ENCODE assay signal across 19 mouse cellular contexts in the genomic region with DNA sequence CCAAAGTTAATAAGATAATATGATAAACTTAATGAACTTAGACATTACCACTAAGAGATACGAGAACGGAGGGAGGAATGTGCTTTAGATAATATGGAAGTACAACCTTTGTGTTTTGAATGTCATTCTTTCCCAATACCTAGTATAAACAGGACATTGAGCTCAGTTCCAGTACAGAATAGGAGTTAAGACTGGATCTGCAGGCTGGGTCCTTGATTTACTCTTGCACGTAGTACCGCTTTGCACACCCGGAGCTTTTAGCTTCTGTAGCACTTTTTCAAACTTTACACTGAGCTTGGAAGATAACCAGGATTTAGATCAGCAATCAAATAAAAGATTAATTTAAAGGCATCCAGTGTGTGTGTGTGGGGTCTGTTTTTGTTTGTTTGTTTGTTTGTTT.
DNase-seq lines count a peak whose midpoint lies in the region; ATAC-seq and TF ChIP-seq lines count a peak whose summit lies in the region.
"Had no signal": no experiment of that assay in that cellular context is flagged by ENCODE, and none has a peak within 500 bp of the region (broad histone marks: within the 10 kb centered on the region; RNA-seq: fewer than 3 reads in every experiment).

No protein-coding gene starts in this region.

- ATAC-seq in liver, embryonic 12.5 days = no peak
- peak; percentile 65 for ATAC-seq in liver, embryonic 16.5 days (ENCODE audit: low read depth)
- no peak for ATAC-seq in liver, embryonic 11.5 days (replicated peaks; ENCODE audit: low FRiP score)
- peak; percentile 59 for ATAC-seq in liver, postnatal 0 days
- ATAC-seq in midbrain, embryonic 15.5 days (replicated peaks) = no peak
- ATAC-seq: activated CD4-positive, CD25-positive, alpha-beta regulatory T cell, adult 4 months; forebrain, embryonic 13.5 days; forebrain, embryonic 15.5 days had no signal

- no peaks in the 10 kb centered on the region for H3K36me3 ChIP-seq in liver, adult 2 months (ENCODE audit: control insufficient read depth, insufficient read depth, low read length)
- no peaks in the 10 kb centered on the region for H3K36me3 ChIP-seq in liver, embryonic 12.5 days
- no peaks in the 10 kb centered on the region for H3K36me3 ChIP-seq in liver, embryonic 16.5 days (ENCODE audit: control insufficient read depth, insufficient read depth)
- H3K36me3 ChIP-seq in liver, embryonic 11.5 days (ENCODE audit: control insufficient read depth, insufficient read depth, low read length) = no peaks in the 10 kb centered on the region
- H3K36me3 ChIP-seq in liver, postnatal 0 days (replicated peaks; ENCODE audit: insufficient read depth, low read length) = no peaks in the 10 kb centered on the region
- no peaks in the 10 kb centered on the region for H3K36me3 ChIP-seq in midbrain, embryonic 15.5 days (replicated peaks)
- H3K36me3 ChIP-seq: embryonic facial prominence, embryonic 12.5 days; forebrain, embryonic 15.5 days had no signal

- no peak for TF ChIP-seq CTCF in liver, adult 2 months (IDR thresholded peaks at IDR 0.05; ENCODE audit: low read depth, low read length)
- no peak for TF ChIP-seq CTCF in liver, postnatal 0 days (IDR thresholded peaks at IDR 0.05; ENCODE audit: low read depth)

- H3K27ac ChIP-seq in liver, adult 2 months (replicated peaks; ENCODE audit: insufficient read depth, low read depth, low read length) = no peak overlapping the region; the same call in 1 of the 2 replicates
- no peak overlapping the region for H3K27ac ChIP-seq in liver, embryonic 12.5 days
- no peak overlapping the region for H3K27ac ChIP-seq in liver, embryonic 16.5 days (ENCODE audit: low read length)
- no peak overlapping the region for H3K27ac ChIP-seq in liver, embryonic 11.5 days (ENCODE audit: low read depth, low read length)
- H3K27ac ChIP-seq in liver, postnatal 0 days (ENCODE audit: low read depth) = no peak overlapping the region
- no peak overlapping the region for H3K27ac ChIP-seq in midbrain, embryonic 15.5 days
- H3K27ac ChIP-seq: embryonic facial prominence, embryonic 10.5 days; embryonic facial prominence, embryonic 12.5 days; forebrain, embryonic 13.5 days; forebrain, embryonic 15.5 days had no signal

- no peak overlapping the region for H3K4me2 ChIP-seq in liver, embryonic 12.5 days
- H3K4me2 ChIP-seq in liver, embryonic 16.5 days (ENCODE audit: low read depth, low read length) = 0 out of 2 replicates have a peak overlapping the region, but pooled peaks have one; percentile 17
- no peak overlapping the region for H3K4me2 ChIP-seq in liver, embryonic 11.5 days
- H3K4me2 ChIP-seq in liver, postnatal 0 days (ENCODE audit: low read depth, low read length) = peak overlapping the region; percentile 48
- no peak overlapping the region for H3K4me2 ChIP-seq in midbrain, embryonic 15.5 days
- H3K4me2 ChIP-seq: embryonic facial prominence, embryonic 12.5 days; forebrain, embryonic 13.5 days; forebrain, embryonic 15.5 days had no signal

- no peak overlapping the region for H3K9ac ChIP-seq in liver, adult 2 months (ENCODE audit: low read depth, low read length)
- H3K9ac ChIP-seq in liver, embryonic 12.5 days = no peak overlapping the region
- H3K9ac ChIP-seq in liver, embryonic 16.5 days (ENCODE audit: low read depth, low read length) = no peak overlapping the region
- H3K9ac ChIP-seq in liver, embryonic 11.5 days (ENCODE audit: low read depth, low read length) = no peak overlapping the region
- H3K9ac ChIP-seq in liver, postnatal 0 days (replicated peaks) = no peak overlapping the region
- no peak overlapping the region for H3K9ac ChIP-seq in midbrain, embryonic 15.5 days
- H3K9ac ChIP-seq: embryonic facial prominence, embryonic 12.5 days; forebrain, embryonic 13.5 days; forebrain, embryonic 15.5 days had no signal

- WGBS in liver, adult 2 months = 21% methylated on average over 5 of the region's 5 CpGs
- 82% methylated on average over 5 of the region's 5 CpGs for WGBS in liver, embryonic 12.5 days (ENCODE audit: insufficient replicate concordance)
- 73% methylated on average over 5 of the region's 5 CpGs for WGBS in liver, embryonic 16.5 days (ENCODE audit: insufficient replicate concordance)
- 87% methylated on average over 5 of the region's 5 CpGs for WGBS in liver, embryonic 11.5 days
- 52% methylated on average over 5 of the region's 5 CpGs for WGBS in liver, postnatal 0 days (ENCODE audit: insufficient replicate concordance)
- WGBS in midbrain, embryonic 15.5 days = 87% methylated on average over 5 of the region's 5 CpGs

- peaks cover 10% of the 10 kb centered on the region; the same call in 1 of the 2 replicates for H3K4me1 ChIP-seq in liver, adult 2 months (ENCODE audit: control insufficient read depth, insufficient read depth, low read length)
- H3K4me1 ChIP-seq in liver, embryonic 12.5 days = no peaks in the 10 kb centered on the region
- H3K4me1 ChIP-seq in liver, embryonic 16.5 days (ENCODE audit: control insufficient read depth, low read depth, low read length) = no peaks in the 10 kb centered on the region
- no peaks in the 10 kb centered on the region for H3K4me1 ChIP-seq in liver, embryonic 11.5 days (replicated peaks; ENCODE audit: control insufficient read depth, insufficient read depth, low read length)
- no peaks in the 10 kb centered on the region for H3K4me1 ChIP-seq in liver, postnatal 0 days (ENCODE audit: insufficient read depth)
- H3K4me1 ChIP-seq in midbrain, embryonic 15.5 days = peaks cover 9% of the 10 kb centered on the region
- H3K4me1 ChIP-seq: embryonic facial prominence, embryonic 12.5 days; forebrain, embryonic 15.5 days had no signal

- no peaks in the 10 kb centered on the region; the same call in 1 of the 2 replicates for H3K79me2 ChIP-seq in liver, adult 2 months (ENCODE audit: control insufficient read depth, insufficient read depth, low read length)

- TF ChIP-seq EP300 in liver, postnatal 0 days (IDR thresholded peaks at IDR 0.05; ENCODE audit: low read depth) = no peak

- peak overlapping the region; percentile 30; the same call in 1 of the 2 replicates for H3K4me3 ChIP-seq in liver, adult 2 months (ENCODE audit: insufficient read depth, low read depth, low read length)
- no peak overlapping the region for H3K4me3 ChIP-seq in liver, embryonic 12.5 days
- no peak overlapping the region for H3K4me3 ChIP-seq in liver, embryonic 16.5 days (ENCODE audit: low read depth, low read length)
- H3K4me3 ChIP-seq in liver, embryonic 11.5 days (ENCODE audit: low read depth, low read length) = no peak overlapping the region
- no peak overlapping the region for H3K4me3 ChIP-seq in liver, postnatal 0 days (ENCODE audit: low read depth, low read length)
- H3K4me3 ChIP-seq in midbrain, embryonic 15.5 days = no peak overlapping the region
- H3K4me3 ChIP-seq: embryonic facial prominence, embryonic 10.5 days; embryonic facial prominence, embryonic 12.5 days; forebrain, embryonic 13.5 days; forebrain, embryonic 15.5 days had no signal

- no peak for TF ChIP-seq POLR2A in liver, adult 2 months (IDR thresholded peaks at IDR 0.05; ENCODE audit: extremely low read depth, insufficient read depth, low read length)

- H3K27me3 ChIP-seq in liver, adult 2 months (ENCODE audit: control insufficient read depth, insufficient read depth, low read length) = no peaks in the 10 kb centered on the region
- no peaks in the 10 kb centered on the region for H3K27me3 ChIP-seq in liver, embryonic 12.5 days (replicated peaks)
- no peaks in the 10 kb centered on the region for H3K27me3 ChIP-seq in liver, embryonic 16.5 days (ENCODE audit: control insufficient read depth, insufficient read depth, low read depth, low read length)
- H3K27me3 ChIP-seq in liver, embryonic 11.5 days (replicated peaks; ENCODE audit: control insufficient read depth, insufficient read depth, low read length) = no peaks in the 10 kb centered on the region
- no peaks in the 10 kb centered on the region for H3K27me3 ChIP-seq in liver, postnatal 0 days (ENCODE audit: insufficient read depth, low read length)
- H3K27me3 ChIP-seq in midbrain, embryonic 15.5 days (replicated peaks) = no peaks in the 10 kb centered on the region
- H3K27me3 ChIP-seq: embryonic facial prominence, embryonic 12.5 days; forebrain, embryonic 13.5 days; forebrain, embryonic 15.5 days had no signal

- DNase-seq in liver, adult 2 months (ENCODE audit: extremely low read depth, low read depth, low spot score) = peak; percentile 71
- no peak for DNase-seq in liver, embryonic 11.5 days (ENCODE audit: low spot score)
- DNase-seq in liver, postnatal 0 days = no peak
- DNase-seq: adrenal gland, adult 8-10 months; adrenal gland, postnatal 14 days; adrenal gland, postnatal 36 days; cerebellum, adult 11-12 months; cerebellum, adult 2 months; cerebellum, adult 9-10 months; cerebellum, postnatal 10 days; cerebellum, postnatal 25 days had no signal

- H3K9me3 ChIP-seq in liver, embryonic 12.5 days (replicated peaks) = no peaks in the 10 kb centered on the region
- H3K9me3 ChIP-seq in liver, embryonic 16.5 days (replicated peaks; ENCODE audit: control insufficient read depth, low read length) = no peaks in the 10 kb centered on the region
- no peaks in the 10 kb centered on the region for H3K9me3 ChIP-seq in liver, embryonic 11.5 days (ENCODE audit: control insufficient read depth, low read length)
- H3K9me3 ChIP-seq in liver, postnatal 0 days (ENCODE audit: low read length) = no peaks in the 10 kb centered on the region
- H3K9me3 ChIP-seq in midbrain, embryonic 15.5 days = no peaks in the 10 kb centered on the region
- H3K9me3 ChIP-seq: embryonic facial prominence, embryonic 10.5 days; embryonic facial prominence, embryonic 12.5 days; forebrain, embryonic 13.5 days; forebrain, embryonic 15.5 days had no signal

Comparison
In these comparisons a context has a peak if more than half of its experiments do, and no peak if none do; other contexts are left out.
1. ATAC-seq: peak in liver, embryonic 16.5 days (single experiment) and liver, postnatal 0 days (single experiment); none in liver, embryonic 12.5 days (single experiment), liver, embryonic 11.5 days (single experiment) and midbrain, embryonic 15.5 days (single experiment).
2. H3K4me2 ChIP-seq: peak in liver, embryonic 16.5 days (single experiment) and liver, postnatal 0 days (single experiment); none in liver, embryonic 12.5 days (single experiment), liver, embryonic 11.5 days (single experiment) and midbrain, embryonic 15.5 days (single experiment).